Comparison of ENCODE assay signal across 15 mouse cellular contexts in genomic region chr4:64521883-64522282, GRCm38 (mm10).
DNase-seq lines count a peak whose midpoint lies in the region; ATAC-seq and TF ChIP-seq lines count a peak whose summit lies in the region.
"Had no signal": no experiment of that assay in that cellular context is flagged by ENCODE, and none has a peak within 500 bp of the region (broad histone marks: within the 10 kb centered on the region; RNA-seq: fewer than 3 reads in every experiment).

No protein-coding gene starts in this region.

- peak; percentile 43 for DNase-seq in kidney, adult 2 months
- no peak for DNase-seq in kidney, adult 18-20 months
- peak; percentile 58 for DNase-seq in embryo, embryonic 10 days (ENCODE audit: low spot score)
- DNase-seq in right cerebral cortex, postnatal 10 days (ENCODE audit: low spot score in 2 of 2) = no peak
- DNase-seq: cerebellum, postnatal 36 days; heart, adult 11 months; spleen, adult 18-20 months; thymus, postnatal 25 days had no signal

- no peak for TF ChIP-seq POLR2A in kidney, adult 2 months (IDR thresholded peaks at IDR 0.05; ENCODE audit: low read depth, low read length)

- no peak overlapping the region for H3K27ac ChIP-seq in kidney, adult 2 months (ENCODE audit: insufficient read depth, low read depth, low read length)
- H3K27ac ChIP-seq in midbrain, embryonic 16.5 days (ENCODE audit: low read length) = no peak overlapping the region
- no peak overlapping the region for H3K27ac ChIP-seq in midbrain, embryonic 13.5 days
- H3K27ac ChIP-seq: forebrain, embryonic 10.5 days; limb, embryonic 12.5 days; neural tube, embryonic 15.5 days had no signal

- H3K27me3 ChIP-seq in kidney, adult 2 months (replicated peaks; ENCODE audit: control insufficient read depth, insufficient read depth, low read length) = no peaks in the 10 kb centered on the region
- H3K27me3 ChIP-seq in midbrain, embryonic 16.5 days (ENCODE audit: control insufficient read depth, insufficient read depth, low read depth, low read length) = no peaks in the 10 kb centered on the region
- H3K27me3 ChIP-seq in midbrain, embryonic 13.5 days = no peaks in the 10 kb centered on the region
- H3K27me3 ChIP-seq: limb, embryonic 12.5 days; megakaryocyte, embryonic 14.5 days; neural tube, embryonic 15.5 days had no signal

- no peaks in the 10 kb centered on the region for H3K4me1 ChIP-seq in kidney, adult 2 months (ENCODE audit: control insufficient read depth, insufficient read depth, low read length)
- no peaks in the 10 kb centered on the region for H3K4me1 ChIP-seq in midbrain, embryonic 16.5 days (ENCODE audit: control insufficient read depth, insufficient read depth, low read length)
- no peaks in the 10 kb centered on the region for H3K4me1 ChIP-seq in midbrain, embryonic 13.5 days (replicated peaks)
- H3K4me1 ChIP-seq: forebrain, embryonic 10.5 days; limb, embryonic 12.5 days; megakaryocyte, embryonic 14.5 days; neural tube, embryonic 15.5 days had no signal

- H3K9me3 ChIP-seq in midbrain, embryonic 16.5 days (replicated peaks; ENCODE audit: control insufficient read depth, low read length, poor library complexity, severe bottlenecking) = no peaks in the 10 kb centered on the region
- H3K9me3 ChIP-seq in midbrain, embryonic 13.5 days = no peaks in the 10 kb centered on the region
- H3K9me3 ChIP-seq: forebrain, embryonic 10.5 days; limb, embryonic 12.5 days; megakaryocyte, embryonic 14.5 days; neural tube, embryonic 15.5 days had no signal

- no peak for TF ChIP-seq CTCF in kidney, adult 2 months (conservative IDR thresholded peaks at IDR 0.05; ENCODE audit: insufficient read depth, insufficient read length, low read depth, low read length)

- no peak overlapping the region for H3K9ac ChIP-seq in midbrain, embryonic 16.5 days (ENCODE audit: low read depth, low read length)
- no peak overlapping the region for H3K9ac ChIP-seq in midbrain, embryonic 13.5 days (replicated peaks)
- H3K9ac ChIP-seq: limb, embryonic 12.5 days; neural tube, embryonic 15.5 days had no signal

- no peak overlapping the region for H3K4me3 ChIP-seq in kidney, adult 2 months (ENCODE audit: insufficient read depth, low read depth, low read length)
- no peak overlapping the region for H3K4me3 ChIP-seq in midbrain, embryonic 16.5 days (ENCODE audit: low read depth, low read length)
- no peak overlapping the region for H3K4me3 ChIP-seq in midbrain, embryonic 13.5 days (replicated peaks)
- H3K4me3 ChIP-seq: forebrain, embryonic 10.5 days; limb, embryonic 12.5 days; megakaryocyte, embryonic 14.5 days; neural tube, embryonic 15.5 days had no signal

- H3K4me2 ChIP-seq in midbrain, embryonic 16.5 days (ENCODE audit: low read length) = no peak overlapping the region
- no peak overlapping the region for H3K4me2 ChIP-seq in midbrain, embryonic 13.5 days (replicated peaks)
- H3K4me2 ChIP-seq: limb, embryonic 12.5 days; neural tube, embryonic 15.5 days had no signal

- H3K36me3 ChIP-seq in kidney, adult 2 months (ENCODE audit: control insufficient read depth, insufficient read depth, low read length) = no peaks in the 10 kb centered on the region
- H3K36me3 ChIP-seq in midbrain, embryonic 16.5 days (ENCODE audit: control insufficient read depth, insufficient read depth, low read length) = no peaks in the 10 kb centered on the region
- H3K36me3 ChIP-seq in midbrain, embryonic 13.5 days = no peaks in the 10 kb centered on the region
- H3K36me3 ChIP-seq: forebrain, embryonic 10.5 days; limb, embryonic 12.5 days; neural tube, embryonic 15.5 days had no signal

- ATAC-seq in midbrain, embryonic 16.5 days = 0 out of 2 replicates have a peak, but pooled peaks have one; percentile 42
- no peak for ATAC-seq in midbrain, embryonic 13.5 days
- no peak for ATAC-seq in monocyte, adult 5-6 weeks (replicated peaks; ENCODE audit: insufficient number of reproducible peaks, low FRiP score, low TSS enrichment, poor library complexity, severe bottlenecking)

Comparison
In these comparisons a context has a peak if more than half of its experiments do, and no peak if none do; other contexts are left out.
1. DNase-seq: peak in kidney, adult 2 months (single experiment) and embryo, embryonic 10 days (single experiment); none in kidney, adult 18-20 months (single experiment) and right cerebral cortex, postnatal 10 days (0 of 2).